Mouse (Mus musculus): ENCODE measurements at regions not wholly inside any gene's neighbourhood (a gene's known extent, or its start where the extent isn't known, plus 50 kb on each side); places are given as distances from the start of the nearest gene placed in this dataset.

- Histone ChIP-seq H3K9me3 (ENCODE audit: control insufficient read depth, low read length) (no peaks in the 10 kb centered on the region), H3K4me1 (replicated peaks; ENCODE audit: control insufficient read depth, insufficient read depth, low read length) (no peaks in the 10 kb centered on the region), H3K9ac (replicated peaks; ENCODE audit: low read depth, low read length) (no peak overlapping the region), H3K27ac (ENCODE audit: low read length) (no peak overlapping the region), H3K4me2 (ENCODE audit: low read length) (no peak overlapping the region), H3K27me3 (replicated peaks; ENCODE audit: control insufficient read depth, insufficient read depth, low read length) (no peaks in the 10 kb centered on the region), H3K4me3 (replicated peaks; ENCODE audit: low read length) (no peak overlapping the region), H3K36me3 (ENCODE audit: control insufficient read depth, insufficient read depth) (no peaks in the 10 kb centered on the region)
- 81% methylated on average over 2 of the region's 2 CpGs for WGBS
- ATAC-seq: no peak
These were observed 495.4 kb downstream of the Ppargc1a start for GRCm38 (mm10) chr5:51072146-51072545.

GRCm38 (mm10) chr5:51069668-51070067 lies 497.9 kb downstream of the Ppargc1a start:
- Histone ChIP-seq H3K27ac (ENCODE audit: low read length) (no peak overlapping the region), H3K4me3 (replicated peaks; ENCODE audit: low read length) (no peak overlapping the region), H3K4me1 (replicated peaks; ENCODE audit: control insufficient read depth, insufficient read depth, low read length) (no peaks in the 10 kb centered on the region), H3K4me2 (ENCODE audit: low read length) (no peak overlapping the region), H3K9me3 (ENCODE audit: control insufficient read depth, low read length) (no peaks in the 10 kb centered on the region), H3K27me3 (replicated peaks; ENCODE audit: control insufficient read depth, insufficient read depth, low read length) (no peaks in the 10 kb centered on the region), H3K36me3 (ENCODE audit: control insufficient read depth, insufficient read depth) (no peaks in the 10 kb centered on the region), H3K9ac (replicated peaks; ENCODE audit: low read depth, low read length) (no peak overlapping the region)
- 46% methylated on average over 1 of the region's 1 CpGs for WGBS
- no peak for ATAC-seq

GRCm38 (mm10) chr5:51045872-51046271 lies 521.7 kb downstream of the Ppargc1a start:
- Histone ChIP-seq H3K4me3 (replicated peaks; ENCODE audit: low read length) (no peak overlapping the region), H3K4me1 (replicated peaks; ENCODE audit: control insufficient read depth, insufficient read depth, low read length) (no peaks in the 10 kb centered on the region), H3K27ac (ENCODE audit: low read length) (no peak overlapping the region), H3K4me2 (ENCODE audit: low read length) (no peak overlapping the region), H3K9ac (replicated peaks; ENCODE audit: low read depth, low read length) (no peak overlapping the region), H3K9me3 (ENCODE audit: control insufficient read depth, low read length) (no peaks in the 10 kb centered on the region), H3K27me3 (replicated peaks; ENCODE audit: control insufficient read depth, insufficient read depth, low read length) (no peaks in the 10 kb centered on the region), H3K36me3 (ENCODE audit: control insufficient read depth, insufficient read depth) (no peaks in the 10 kb centered on the region)
- WGBS: 66% methylated on average over 2 of the region's 2 CpGs
- peak; percentile 40; the same call in 1 of the 2 replicates for ATAC-seq

- no peaks in the 10 kb centered on the region for H3K9me3 ChIP-seq (ENCODE audit: control insufficient read depth, low read length)
- H3K36me3 ChIP-seq (ENCODE audit: control insufficient read depth, insufficient read depth): no peaks in the 10 kb centered on the region
- ATAC-seq: no peak
- no peak overlapping the region for H3K9ac ChIP-seq (replicated peaks; ENCODE audit: low read depth, low read length)
- H3K27me3 ChIP-seq (replicated peaks; ENCODE audit: control insufficient read depth, insufficient read depth, low read length): no peaks in the 10 kb centered on the region
- no peak overlapping the region for H3K4me2 ChIP-seq (ENCODE audit: low read length)
- no peak overlapping the region for H3K4me3 ChIP-seq (replicated peaks; ENCODE audit: low read length)
- 87% methylated on average over 6 of the region's 6 CpGs for WGBS
- H3K27ac ChIP-seq (ENCODE audit: low read length): no peak overlapping the region
- 0 out of 2 replicates have a peak, but pooled peaks cover 1% of the 10 kb centered on the region for H3K4me1 ChIP-seq (replicated peaks; ENCODE audit: control insufficient read depth, insufficient read depth, low read length)
These were observed 525.8 kb downstream of the Ppargc1a start for GRCm38 (mm10) chr5:51041541-51042217.

- WGBS: 87% methylated on average over 6 of the region's 6 CpGs
- Histone ChIP-seq H3K27me3 (replicated peaks; ENCODE audit: control insufficient read depth, insufficient read depth, low read length) (no peaks in the 10 kb centered on the region), H3K4me3 (replicated peaks; ENCODE audit: low read length) (no peak overlapping the region), H3K9me3 (ENCODE audit: control insufficient read depth, low read length) (no peaks in the 10 kb centered on the region), H3K4me1 (replicated peaks; ENCODE audit: control insufficient read depth, insufficient read depth, low read length) (0 out of 2 replicates have a peak, but pooled peaks cover 5% of the 10 kb centered on the region), H3K27ac (ENCODE audit: low read length) (no peak overlapping the region), H3K9ac (replicated peaks; ENCODE audit: low read depth, low read length) (no peak overlapping the region), H3K4me2 (ENCODE audit: low read length) (no peak overlapping the region), H3K36me3 (ENCODE audit: control insufficient read depth, insufficient read depth) (no peaks in the 10 kb centered on the region)
- ATAC-seq: no peak
These were observed 526.6 kb downstream of the Ppargc1a start for GRCm38 (mm10) chr5:51040926-51041325.

GRCm38 (mm10) chr5:51040463-51040862 lies 527.1 kb downstream of the Ppargc1a start:
- Histone ChIP-seq H3K9me3 (ENCODE audit: control insufficient read depth, low read length) (no peaks in the 10 kb centered on the region), H3K27ac (ENCODE audit: low read length) (no peak overlapping the region), H3K4me2 (ENCODE audit: low read length) (no peak overlapping the region), H3K27me3 (replicated peaks; ENCODE audit: control insufficient read depth, insufficient read depth, low read length) (no peaks in the 10 kb centered on the region), H3K4me1 (replicated peaks; ENCODE audit: control insufficient read depth, insufficient read depth, low read length) (0 out of 2 replicates have a peak, but pooled peaks cover 5% of the 10 kb centered on the region), H3K4me3 (replicated peaks; ENCODE audit: low read length) (no peak overlapping the region), H3K9ac (replicated peaks; ENCODE audit: low read depth, low read length) (no peak overlapping the region), H3K36me3 (ENCODE audit: control insufficient read depth, insufficient read depth) (no peaks in the 10 kb centered on the region)
- WGBS: 92% methylated on average over 6 of the region's 6 CpGs
- ATAC-seq: no peak

GRCm38 (mm10) chr5:51039713-51040178 lies 527.8 kb downstream of the Ppargc1a start:
- Histone ChIP-seq H3K9me3 (ENCODE audit: control insufficient read depth, low read length) (no peaks in the 10 kb centered on the region), H3K4me2 (ENCODE audit: low read length) (no peak overlapping the region), H3K36me3 (ENCODE audit: control insufficient read depth, insufficient read depth) (no peaks in the 10 kb centered on the region), H3K9ac (replicated peaks; ENCODE audit: low read depth, low read length) (no peak overlapping the region), H3K27me3 (replicated peaks; ENCODE audit: control insufficient read depth, insufficient read depth, low read length) (no peaks in the 10 kb centered on the region), H3K27ac (ENCODE audit: low read length) (no peak overlapping the region), H3K4me3 (replicated peaks; ENCODE audit: low read length) (no peak overlapping the region), H3K4me1 (replicated peaks; ENCODE audit: control insufficient read depth, insufficient read depth, low read length) (0 out of 2 replicates have a peak, but pooled peaks cover 5% of the 10 kb centered on the region)
- 84% methylated on average over 5 of the region's 5 CpGs for WGBS
- no peak for ATAC-seq

- peak; percentile 71 for ATAC-seq
- Histone ChIP-seq H3K27ac (ENCODE audit: low read length) (no peak overlapping the region), H3K36me3 (ENCODE audit: control insufficient read depth, insufficient read depth) (no peaks in the 10 kb centered on the region), H3K4me2 (ENCODE audit: low read length) (no peak overlapping the region), H3K4me1 (replicated peaks; ENCODE audit: control insufficient read depth, insufficient read depth, low read length) (0 out of 2 replicates have a peak, but pooled peaks cover 5% of the 10 kb centered on the region), H3K27me3 (replicated peaks; ENCODE audit: control insufficient read depth, insufficient read depth, low read length) (no peaks in the 10 kb centered on the region), H3K9me3 (ENCODE audit: control insufficient read depth, low read length) (no peaks in the 10 kb centered on the region), H3K4me3 (replicated peaks; ENCODE audit: low read length) (no peak overlapping the region), H3K9ac (replicated peaks; ENCODE audit: low read depth, low read length) (no peak overlapping the region)
- 30% methylated on average over 2 of the region's 2 CpGs for WGBS
These were observed 531.0 kb downstream of the Ppargc1a start for GRCm38 (mm10) chr5:51036450-51036990.

GRCm38 (mm10) chr5:51028966-51029365 lies 538.6 kb downstream of the Ppargc1a start:
- 80% methylated on average over 4 of the region's 4 CpGs for WGBS
- H3K4me3 ChIP-seq (replicated peaks; ENCODE audit: low read length): no peak overlapping the region
- no peaks in the 10 kb centered on the region for H3K36me3 ChIP-seq (ENCODE audit: control insufficient read depth, insufficient read depth)
- H3K27me3 ChIP-seq (replicated peaks; ENCODE audit: control insufficient read depth, insufficient read depth, low read length): no peaks in the 10 kb centered on the region
- no peak overlapping the region for H3K4me2 ChIP-seq (ENCODE audit: low read length)
- H3K4me1 ChIP-seq (replicated peaks; ENCODE audit: control insufficient read depth, insufficient read depth, low read length): no peaks in the 10 kb centered on the region
- no peak for ATAC-seq
- H3K9me3 ChIP-seq (ENCODE audit: control insufficient read depth, low read length): no peaks in the 10 kb centered on the region
- H3K27ac ChIP-seq (ENCODE audit: low read length): no peak overlapping the region
- no peak overlapping the region for H3K9ac ChIP-seq (replicated peaks; ENCODE audit: low read depth, low read length)
